Mouse (Mus musculus): ENCODE measurements around the gene Col28a1.
A peak's percentile ranks its signal among the peaks of the same experiment; 100 is the strongest.

Col28a1 gene

DNA sequence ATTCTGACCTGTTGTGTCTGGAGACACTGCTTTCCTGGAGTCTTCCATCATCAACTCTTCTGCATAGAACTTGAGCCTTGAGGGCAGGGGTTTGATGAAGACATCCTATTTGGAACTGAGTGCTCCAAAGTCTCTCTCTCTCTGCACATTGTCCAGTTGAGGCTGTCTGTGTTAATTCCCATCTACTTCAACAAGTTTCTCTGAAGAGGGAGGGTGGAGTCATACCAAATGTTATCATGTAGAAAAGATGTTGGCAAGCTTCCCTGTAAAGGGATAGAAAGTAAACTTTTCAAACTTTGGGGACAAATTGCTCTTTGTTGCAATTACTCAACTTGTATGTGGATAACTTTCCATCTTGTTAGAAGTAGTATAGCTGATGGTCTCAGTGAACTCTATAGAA is at the start of gene Col28a1:
Gene Col28a1, minus strand, starts transcription at position 101 of the 400 bp plus-strand sequence.
- DNase-seq (ENCODE audit: low spot score in 2 of 2) = no peak

DNA sequence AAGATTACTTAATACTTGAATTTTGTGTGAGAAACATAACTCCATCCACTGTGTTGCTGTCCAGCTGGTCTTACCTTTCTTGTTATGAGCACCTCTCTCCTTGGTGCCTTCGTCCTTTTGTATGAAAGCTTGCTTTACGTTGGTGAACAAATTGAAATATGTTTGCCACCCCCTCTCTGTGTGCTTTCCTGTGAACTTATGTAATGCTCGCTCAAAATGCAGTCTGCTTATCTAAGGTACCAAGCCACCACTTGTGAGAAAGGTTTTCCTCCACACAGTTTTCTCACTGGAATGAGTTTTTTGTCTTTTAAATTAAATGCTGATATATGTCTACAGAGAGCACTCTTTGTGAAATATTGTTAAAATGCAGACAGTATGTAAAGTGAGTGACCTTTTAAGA is 36.2 kb upstream of the Col28a1 start:
- DNase-seq (ENCODE audit: low spot score in 2 of 2) = no peak

DNA sequence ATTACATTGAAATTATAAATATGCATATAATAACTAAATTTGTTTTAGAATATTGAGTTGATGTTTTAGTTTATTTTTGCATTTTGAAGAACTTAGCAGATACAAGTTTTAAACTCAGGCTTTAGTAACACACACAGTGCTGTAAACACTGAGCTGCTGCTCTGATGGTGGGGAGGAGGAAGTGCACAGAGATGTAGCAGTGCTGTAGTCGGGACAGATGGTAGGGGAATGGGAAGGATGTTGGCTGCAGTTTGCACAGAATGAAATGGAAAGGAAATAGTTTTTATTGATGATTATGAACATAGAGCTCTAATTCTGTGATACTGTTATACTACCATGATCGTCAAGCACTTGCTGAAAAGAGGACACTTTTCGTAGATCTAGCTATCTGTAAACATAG is 34.6 kb upstream of the Col28a1 start:
- no peak for DNase-seq (ENCODE audit: low spot score in 2 of 2)

DNA sequence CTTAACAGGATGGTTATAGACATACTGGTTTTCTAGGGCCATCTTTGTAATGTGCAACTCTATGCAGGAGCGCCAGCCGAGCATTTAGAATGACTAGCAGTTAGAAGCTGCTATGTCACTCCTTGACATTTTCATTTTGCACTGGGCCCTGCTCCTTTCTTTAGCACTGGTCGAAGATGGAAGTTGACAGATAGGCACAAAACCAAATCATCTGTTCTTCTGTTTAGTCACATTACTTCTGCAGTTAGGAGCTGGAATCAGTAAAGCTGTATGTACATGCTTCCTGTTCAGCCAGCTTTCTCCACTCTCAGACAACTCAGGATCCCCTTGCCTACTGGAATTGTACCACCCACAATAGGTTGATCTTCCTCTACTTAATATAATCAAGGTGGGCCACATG is 18.2 kb upstream of the Col28a1 start:
- no peak for DNase-seq (ENCODE audit: low spot score in 2 of 2)

DNA sequence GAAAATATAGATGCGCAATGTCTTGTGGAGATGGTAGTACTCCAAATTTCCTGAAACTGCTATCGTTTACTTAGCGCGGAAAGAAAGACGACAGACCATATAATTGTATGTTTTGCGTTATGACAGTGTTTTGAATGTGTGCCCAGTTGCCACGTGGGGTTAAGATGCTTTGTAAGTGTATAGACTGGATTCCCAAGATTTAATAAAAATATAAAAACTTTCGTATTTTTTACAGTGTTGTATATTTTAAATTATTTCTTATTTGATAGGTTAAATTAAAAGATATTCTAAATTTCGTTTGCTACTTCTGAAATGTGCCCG is 17.4 kb upstream of the Col28a1 start:
- DNase-seq (ENCODE audit: low spot score in 2 of 2) = no peak

DNA sequence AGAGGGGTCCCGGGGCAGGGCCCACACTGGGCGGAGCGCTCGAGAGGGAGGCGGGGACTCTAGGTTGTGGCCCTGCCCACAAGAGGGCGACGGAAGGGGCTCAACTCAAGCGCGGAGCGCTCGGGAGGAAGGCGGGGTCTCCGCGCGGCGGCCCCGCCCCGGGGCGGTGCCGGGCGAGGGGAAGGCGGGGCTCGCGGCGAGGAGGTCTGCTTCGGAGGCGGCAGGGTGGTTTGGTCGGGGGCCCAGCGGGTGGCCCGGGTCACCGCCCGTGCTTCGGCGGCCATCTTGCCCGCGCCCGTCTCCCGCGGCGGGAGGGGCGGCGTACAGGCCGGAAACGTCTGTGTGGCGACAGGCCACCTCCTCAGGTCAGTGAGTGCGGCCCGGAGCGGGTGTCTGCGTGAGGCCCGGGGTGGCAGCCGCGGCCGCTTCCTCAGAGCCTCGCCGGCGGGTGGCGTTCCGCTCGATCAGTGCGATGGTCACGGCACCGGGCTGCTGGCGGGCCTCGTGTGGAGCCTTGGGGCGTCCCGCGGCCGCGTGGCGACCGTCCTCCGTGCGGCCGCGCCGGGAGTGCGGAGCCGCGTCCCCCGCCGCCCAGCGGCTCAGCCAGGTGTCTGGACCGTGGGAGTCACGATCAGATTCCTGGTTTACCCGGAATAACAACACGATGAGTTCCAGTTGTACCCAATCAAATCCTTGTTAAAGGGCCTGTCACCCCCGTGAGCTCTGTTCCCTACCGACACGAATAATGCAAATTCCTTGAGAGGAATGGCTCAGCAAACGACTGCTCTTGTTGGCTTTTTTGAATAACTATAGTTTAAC is 16.8 kb upstream of the Col28a1 start, which contains the start of gene Mios:
Gene Mios, plus strand, starts transcription at position 176 of the 819 bp plus-strand sequence.
- peak; percentile 80 to 84 for DNase-seq (ENCODE audit: low spot score in 2 of 2)

DNA sequence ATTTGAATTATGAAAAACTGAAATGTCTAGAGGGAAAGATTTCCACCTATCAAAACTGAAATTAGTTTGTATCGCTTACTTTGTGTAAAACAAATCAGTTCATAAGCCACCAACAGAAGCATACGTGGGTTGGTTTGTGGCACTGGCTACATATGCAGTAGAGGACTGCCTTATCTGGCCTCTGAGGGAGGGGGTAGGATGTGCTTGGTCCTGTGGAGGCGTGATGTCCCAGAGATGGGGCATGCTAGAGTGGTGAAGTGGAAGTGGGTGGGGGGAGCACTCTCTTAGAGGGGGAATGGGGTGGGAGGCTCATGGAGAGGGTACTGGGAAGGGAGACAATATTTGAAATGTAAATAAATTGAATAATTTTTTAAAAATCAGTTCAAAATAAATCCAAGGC is 2.5 kb downstream of the Col28a1 start:
- DNase-seq (ENCODE audit: low spot score in 2 of 2) = no peak

DNA sequence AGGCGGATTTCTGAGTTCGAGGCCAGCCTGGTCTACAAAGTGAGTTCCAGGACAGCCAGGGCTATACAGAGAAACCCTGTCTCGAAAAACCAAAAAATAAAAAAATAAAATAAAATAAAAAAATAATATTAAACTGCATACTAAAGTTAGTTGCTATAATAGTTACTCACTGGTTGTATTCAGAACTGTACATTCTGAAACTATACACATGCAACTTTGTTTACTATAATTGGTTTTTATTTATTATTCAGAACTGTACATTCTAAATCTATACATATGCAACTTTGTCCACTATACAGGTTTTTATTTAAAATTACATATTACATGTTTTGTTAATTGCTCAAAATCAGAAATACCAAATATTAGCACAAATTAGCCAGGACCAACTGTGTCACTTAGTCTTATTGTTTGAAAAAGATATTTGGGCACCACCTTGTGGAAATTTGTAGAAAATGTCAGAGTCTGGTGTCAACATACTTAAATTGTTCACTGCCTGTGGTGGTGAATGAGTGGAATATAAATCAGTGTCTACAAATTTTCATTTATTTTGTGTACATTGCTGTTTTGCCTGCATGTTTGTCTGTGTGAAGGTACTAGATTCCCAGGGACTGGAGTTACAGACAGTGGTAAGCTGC is 3.7 kb downstream of the Col28a1 start:
- no peak for DNase-seq (ENCODE audit: low spot score in 2 of 2)

DNA sequence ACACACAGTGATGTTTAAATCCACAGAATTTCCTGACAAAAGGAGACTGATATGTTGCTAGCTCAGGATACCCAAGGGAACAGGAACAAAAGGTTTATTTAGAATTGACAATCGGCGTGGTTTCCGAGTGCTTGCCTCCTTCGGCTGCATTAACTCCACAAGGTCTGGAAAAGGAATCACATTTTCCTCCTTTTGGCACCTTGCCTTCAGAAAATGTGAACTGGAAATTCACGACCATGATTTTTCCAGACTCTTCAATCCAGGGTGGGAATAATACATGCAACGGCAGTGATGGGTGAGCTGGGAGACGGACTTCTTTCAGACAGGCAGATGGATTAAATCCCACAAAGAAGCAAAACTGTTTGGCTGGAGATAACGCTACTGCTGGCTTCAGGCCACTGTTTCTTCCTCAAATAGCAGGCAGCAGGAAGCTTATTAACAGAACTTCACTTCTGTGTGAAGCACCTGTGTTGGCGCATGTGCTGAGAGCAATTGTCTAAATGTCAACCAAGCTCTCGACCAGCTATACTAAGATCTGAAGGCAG is 13.9 kb downstream of the Col28a1 start:
- DNase-seq (ENCODE audit: low spot score in 2 of 2) = no peak

DNA sequence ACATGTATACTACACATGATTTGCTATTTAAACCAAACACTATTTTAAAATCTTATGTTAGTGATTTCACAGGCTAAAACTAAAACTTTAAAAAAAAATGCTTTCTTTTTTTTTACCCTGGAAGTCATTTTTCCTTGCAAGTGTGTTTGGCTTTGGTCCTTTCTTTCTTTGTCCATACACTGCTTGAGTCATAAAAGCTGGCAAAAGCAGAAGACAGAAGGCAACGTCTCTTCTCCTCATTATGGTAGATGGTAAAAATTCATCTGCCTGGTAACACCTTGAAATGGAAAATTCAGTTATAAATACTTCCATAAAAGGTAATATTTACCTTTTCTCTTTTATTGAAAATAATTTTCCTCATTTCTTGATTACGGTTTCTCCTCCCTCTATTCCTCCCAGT is 16.3 kb downstream of the Col28a1 start:
- no peak for DNase-seq (ENCODE audit: low spot score in 2 of 2)

DNA sequence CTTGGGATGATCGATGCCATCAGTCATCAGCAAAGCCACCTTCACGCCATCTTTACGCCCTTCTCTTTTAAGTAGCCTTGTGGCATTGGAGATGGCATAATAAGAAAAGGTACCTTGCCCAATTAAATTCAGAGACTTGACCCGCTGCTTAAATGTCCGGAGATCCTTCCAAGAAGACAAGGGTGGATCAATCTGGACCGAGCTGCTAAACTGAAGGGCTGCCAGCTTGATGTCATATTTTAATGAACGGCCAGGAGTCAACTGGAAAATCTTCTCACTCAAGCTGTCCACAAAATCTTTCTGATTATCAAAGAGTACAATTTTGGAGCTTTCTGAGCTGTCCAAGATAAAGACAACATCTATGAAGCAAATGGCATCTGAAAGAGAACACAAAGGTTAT is 17.1 kb downstream of the Col28a1 start:
- DNase-seq (ENCODE audit: low spot score in 2 of 2) = no peak

DNA sequence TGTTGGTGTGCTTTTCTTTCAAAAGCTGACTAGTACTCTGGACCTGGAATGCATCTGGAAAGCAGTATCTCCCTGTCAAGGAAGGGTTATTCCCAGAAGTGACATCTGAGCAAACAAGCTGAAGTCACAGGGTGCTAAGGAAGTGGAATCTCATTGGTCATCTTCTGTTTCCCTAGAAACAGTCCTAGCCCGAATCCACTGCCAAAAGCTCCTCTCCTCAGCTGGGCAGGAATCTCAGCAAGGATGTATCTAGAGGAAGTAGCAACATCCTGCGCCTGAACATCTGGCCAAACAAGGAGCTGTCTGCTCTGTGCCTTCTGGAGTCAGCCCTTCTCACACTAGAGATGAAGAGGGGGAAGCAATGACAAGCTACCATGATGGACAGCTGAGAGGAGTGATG is 18.4 kb downstream of the Col28a1 start:
- no peak for DNase-seq (ENCODE audit: low spot score in 2 of 2)

DNA sequence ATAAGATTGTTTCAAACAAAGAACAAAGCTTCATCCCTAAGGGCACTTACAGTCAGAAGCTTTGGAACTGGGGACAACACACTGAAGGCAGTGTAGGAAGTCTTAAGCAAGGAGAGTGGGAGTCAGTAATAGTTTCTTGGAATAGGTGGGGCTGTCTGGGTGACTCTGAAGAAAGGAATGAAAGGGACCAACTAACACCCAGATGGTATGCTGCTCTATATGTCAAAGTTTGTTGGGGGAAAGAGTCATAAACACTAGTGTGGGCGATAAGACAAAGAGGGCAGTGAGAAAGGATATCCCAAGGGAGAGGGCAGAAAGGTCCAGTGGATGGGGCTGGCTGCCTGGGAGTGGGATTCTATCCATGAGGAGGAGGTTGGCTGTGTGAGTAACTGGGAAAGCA is 20.3 kb downstream of the Col28a1 start:
- no peak for DNase-seq (ENCODE audit: low spot score in 2 of 2)

DNA sequence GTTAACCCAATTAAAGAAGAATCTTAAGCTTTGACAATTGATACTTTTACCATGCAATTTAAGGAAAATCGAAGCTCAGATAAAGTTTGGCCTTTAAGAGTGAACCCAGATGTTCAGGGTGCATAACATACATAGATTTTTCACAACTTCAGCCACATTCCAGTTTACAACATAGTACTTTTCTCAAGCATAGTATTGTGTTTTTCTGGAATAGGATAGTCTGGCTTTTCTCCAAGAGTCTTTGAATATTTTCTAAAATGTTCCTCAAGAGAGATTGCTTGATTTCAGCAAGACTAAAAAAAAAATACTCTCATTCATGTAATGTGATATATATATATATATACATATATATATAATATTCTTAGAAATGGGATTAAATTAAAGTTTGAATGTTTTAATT is 27.7 kb downstream of the Col28a1 start:
- DNase-seq (ENCODE audit: low spot score in 2 of 2) = no peak

DNA sequence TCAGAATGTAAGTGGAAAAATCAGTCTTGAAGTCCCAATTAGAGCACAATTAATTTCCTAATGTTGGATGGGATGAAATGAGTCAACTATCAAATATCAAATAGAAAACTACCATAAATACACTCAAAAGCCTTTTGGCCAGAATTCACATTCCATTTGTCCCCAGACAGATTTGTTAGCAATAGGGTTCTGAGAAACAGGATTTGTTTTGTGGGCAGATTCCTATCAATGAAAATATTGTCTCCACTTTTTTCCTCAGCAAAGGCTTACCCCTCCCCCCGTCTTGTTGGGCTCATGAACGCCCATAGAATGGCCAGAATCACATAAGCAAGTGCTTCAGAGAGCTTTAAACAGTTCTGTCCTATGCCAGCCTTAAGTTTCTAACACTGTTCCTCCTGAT is 32.4 kb downstream of the Col28a1 start:
- DNase-seq (ENCODE audit: low spot score in 2 of 2) = no peak

DNA sequence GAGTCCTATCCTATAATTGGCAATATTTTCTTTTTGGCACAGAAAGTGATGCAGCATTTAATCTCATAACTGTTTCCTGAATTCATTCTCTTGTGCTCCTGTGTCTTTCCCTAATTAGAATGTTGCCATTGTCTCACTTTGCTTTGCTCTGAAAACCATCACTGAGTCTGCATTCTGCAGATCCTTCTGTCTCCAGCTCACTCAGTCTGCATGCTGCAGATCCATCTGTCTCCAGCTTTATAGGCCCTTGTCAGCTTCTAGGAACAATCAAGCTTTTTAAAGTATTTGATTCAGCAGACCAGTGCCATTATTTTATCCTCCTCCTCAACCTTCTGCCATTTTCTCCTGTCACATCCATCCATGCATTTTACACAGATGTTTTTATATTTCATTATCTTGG is 35.3 kb downstream of the Col28a1 start:
- DNase-seq (ENCODE audit: low spot score in 2 of 2) = no peak

DNA sequence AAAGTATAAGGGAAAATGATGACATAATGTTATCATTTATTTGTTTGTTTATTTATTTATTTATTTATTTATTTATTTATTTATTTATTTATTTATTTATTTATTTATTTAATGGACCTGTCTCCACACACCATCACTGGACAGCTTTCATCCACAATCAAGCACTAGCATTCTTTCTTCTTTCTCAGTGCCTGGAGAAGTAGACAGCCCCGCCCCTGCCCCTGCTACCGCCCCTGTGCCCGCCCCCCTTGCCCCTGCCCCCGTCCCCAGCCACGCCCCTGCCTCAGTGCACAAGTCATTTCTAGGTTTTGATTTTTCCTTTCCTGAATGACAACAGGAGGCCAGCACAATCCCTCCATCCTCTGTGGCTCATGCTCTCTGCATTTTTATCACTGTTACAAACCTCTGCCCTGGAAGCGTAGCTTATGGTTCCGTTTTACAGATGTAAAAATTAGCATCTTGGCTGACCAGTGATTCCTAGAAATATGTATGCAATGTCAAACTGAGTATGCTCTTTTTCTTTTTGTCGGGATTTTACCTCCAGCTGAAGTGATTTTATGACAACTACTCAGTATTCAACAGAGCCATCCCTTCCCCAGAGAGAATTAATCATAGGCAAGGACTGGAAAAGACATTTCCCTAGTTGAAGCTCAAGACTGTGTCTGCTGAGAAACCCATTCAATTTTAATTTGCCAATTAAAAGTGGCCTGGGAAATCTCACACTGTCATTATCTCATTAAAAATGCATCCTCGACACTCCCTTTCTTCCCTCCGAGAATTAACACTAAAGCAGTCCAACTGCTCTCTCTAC is 39.7 kb downstream of the Col28a1 start:
- no peak for DNase-seq (ENCODE audit: low spot score in 2 of 2)

DNA sequence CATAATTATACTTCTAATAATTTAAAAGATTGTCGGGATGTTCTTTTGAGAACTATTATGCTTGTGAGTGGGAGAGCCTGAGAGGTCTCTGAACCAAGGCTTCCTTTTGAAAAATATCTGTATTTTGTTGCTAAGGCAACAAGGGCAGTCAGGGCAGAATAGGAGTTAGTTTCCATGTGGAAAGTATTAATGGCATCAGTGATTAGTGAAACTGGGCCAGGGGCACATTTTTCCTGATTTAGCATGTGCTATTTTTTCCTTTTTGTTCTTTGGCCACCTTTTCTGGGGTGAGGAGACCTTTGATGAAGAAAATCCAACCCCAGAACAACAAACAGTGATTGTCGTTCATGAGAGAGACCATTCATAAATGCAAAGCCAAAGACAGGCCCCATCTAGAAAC is 43.5 kb downstream of the Col28a1 start:
- no peak for DNase-seq (ENCODE audit: low spot score in 2 of 2)

DNA sequence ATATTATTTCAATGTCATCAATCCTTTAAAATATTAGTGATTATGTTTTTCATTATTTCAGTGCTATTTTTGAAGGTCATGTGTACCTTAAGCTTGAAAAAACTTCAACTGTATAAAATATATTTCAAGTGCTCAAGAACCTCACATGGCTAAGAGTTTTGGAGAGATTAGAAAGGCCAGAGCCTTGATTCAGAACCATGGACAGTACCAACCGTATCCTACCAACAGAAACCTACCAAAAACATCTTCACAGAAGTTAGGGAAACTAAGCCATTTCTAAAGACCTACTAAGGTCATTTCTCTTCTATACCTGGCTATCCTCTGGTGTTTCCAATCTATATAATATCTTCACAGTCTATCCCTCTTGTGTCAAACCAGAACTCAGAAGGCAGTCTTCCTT is 50.5 kb downstream of the Col28a1 start:
- DNase-seq (ENCODE audit: low spot score in 2 of 2) = no peak

DNA sequence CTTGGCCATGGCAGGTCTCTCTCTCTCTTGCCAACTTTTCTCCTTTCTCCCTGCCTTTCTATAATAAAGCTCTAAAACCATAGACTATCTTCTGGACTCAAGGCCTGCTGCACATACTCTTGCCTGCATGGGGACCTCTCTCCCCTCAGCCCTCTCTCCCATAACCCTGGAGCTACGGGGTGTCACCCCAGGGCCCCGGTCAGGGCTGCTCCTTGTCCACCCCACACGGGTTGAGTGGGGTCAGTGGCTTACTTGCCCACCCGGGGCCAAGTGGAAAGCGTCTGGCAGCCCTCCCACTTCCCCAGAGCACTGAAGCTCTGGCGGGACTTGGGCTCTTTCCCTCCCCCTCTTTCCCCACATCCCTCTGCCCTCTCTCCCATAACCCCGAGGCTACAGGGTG is 62.3 kb downstream of the Col28a1 start:
- no peak for DNase-seq (ENCODE audit: low spot score in 2 of 2)

DNA sequence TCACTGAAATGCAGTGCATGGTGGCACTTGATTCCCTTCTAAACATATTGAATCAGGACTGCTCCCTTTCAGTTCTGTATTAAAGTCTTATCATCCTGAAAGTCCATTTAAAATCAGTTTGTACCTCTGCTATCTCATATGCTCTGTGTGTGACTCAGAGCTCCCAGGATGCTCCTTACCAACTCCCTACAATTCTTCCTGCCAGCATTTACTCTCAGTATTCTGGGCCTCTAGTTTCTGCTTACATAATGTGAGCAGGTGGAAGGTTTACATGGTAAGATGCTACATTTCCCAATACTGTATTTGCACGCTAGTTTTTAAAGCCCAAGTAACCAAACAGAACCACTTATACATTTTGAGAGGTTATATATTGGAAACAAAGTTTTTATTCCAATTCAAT is 64.3 kb downstream of the Col28a1 start:
- DNase-seq (ENCODE audit: low spot score in 2 of 2) = no peak

DNA sequence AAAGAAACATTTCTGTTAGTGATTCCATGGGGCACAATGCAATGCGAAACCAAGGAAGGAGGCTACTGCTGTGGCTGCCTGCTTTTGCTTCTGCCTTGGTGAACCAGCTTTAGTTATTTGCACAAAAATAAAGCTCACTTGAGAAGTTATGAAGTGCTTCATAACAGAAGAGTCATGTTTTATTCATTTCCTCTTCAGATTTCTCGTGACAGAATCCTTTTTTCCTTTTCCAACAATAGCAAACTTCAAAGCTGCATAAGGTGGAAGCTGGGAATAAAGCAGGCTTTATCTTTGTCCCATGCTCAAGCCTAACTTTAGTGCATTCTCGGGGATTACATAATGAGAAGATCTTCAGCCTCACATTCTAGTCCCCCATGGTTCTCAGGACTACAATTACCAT is 65.9 kb downstream of the Col28a1 start:
- no peak for DNase-seq (ENCODE audit: low spot score in 2 of 2)

DNA sequence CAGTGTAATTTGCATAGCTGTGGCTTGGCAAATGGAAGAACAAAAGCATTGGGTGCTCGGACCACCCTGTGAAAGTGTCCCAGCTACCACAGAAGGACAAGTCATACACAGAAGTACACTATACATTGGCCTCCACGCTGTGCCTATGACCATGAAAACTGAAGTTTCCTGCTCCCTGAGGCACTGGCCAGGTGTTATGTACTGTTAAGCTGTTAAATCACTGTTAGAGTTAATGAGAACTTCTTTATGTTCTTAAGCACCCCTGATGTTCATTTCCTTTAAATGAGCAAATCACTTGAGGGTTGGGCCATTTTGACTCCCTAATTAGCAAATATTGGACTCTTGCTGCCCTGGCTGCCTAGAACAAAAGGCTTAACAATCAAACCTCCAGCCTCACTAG is 73.3 kb downstream of the Col28a1 start:
- DNase-seq (ENCODE audit: low spot score in 2 of 2) = no peak

Measured in natural killer cell, adult 2 months (primary cell).